ENCODE assay signal across 15 mouse cellular contexts in the genomic region with DNA sequence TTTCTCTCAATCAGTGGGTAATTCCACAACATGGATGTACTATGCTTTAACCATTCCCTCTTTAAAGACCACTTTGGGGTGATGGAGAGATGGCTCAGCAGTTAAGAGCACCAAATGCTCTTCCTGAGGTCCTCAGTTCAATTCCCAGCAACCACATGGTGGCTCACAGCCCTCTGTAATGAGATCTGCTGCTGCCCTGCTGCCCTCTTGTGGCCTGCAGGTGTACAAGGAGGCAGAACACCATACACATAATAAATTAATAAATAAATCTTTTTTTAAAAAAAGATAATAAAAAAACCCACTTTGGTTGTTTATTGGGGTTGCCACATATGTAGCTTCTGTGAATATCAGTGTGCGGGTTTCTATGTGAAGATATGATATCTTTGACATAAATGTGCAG. TPM values are rescaled to one million over a fixed set of nuclear protein-coding genes. Genes with fewer than 3 reads are reported as not detected.
A peak's percentile ranks its signal among the peaks of the same experiment; 100 is the strongest.
DNase-seq lines count a peak whose midpoint lies in the region; ATAC-seq and TF ChIP-seq lines count a peak whose summit lies in the region.
"Had no signal": no experiment of that assay in that cellular context is flagged by ENCODE, and none has a peak within 500 bp of the region (broad histone marks: within the 10 kb centered on the region; RNA-seq: fewer than 3 reads in every experiment).

No protein-coding gene starts in this region.

- H3K36me3 ChIP-seq in heart, adult 2 months (ENCODE audit: control insufficient read depth, insufficient read depth, low read length), result no peaks in the 10 kb centered on the region
- H3K36me3 ChIP-seq in lung, postnatal 0 days (ENCODE audit: insufficient read depth, low read length), result no peaks in the 10 kb centered on the region
- H3K36me3 ChIP-seq: G1E; midbrain, embryonic 13.5 days; neural tube, embryonic 13.5 days had no signal

- no peak overlapping the region for H3K4me3 ChIP-seq in heart, adult 2 months
- H3K4me3 ChIP-seq in lung, postnatal 0 days (ENCODE audit: low read depth, low read length), result no peak overlapping the region
- H3K4me3 ChIP-seq: midbrain, embryonic 13.5 days; neural tube, embryonic 13.5 days had no signal

- H3K4me1 ChIP-seq in heart, adult 2 months (ENCODE audit: control insufficient read depth, insufficient read depth, low read length), result peaks cover 7% of the 10 kb centered on the region
- peaks cover 4% of the 10 kb centered on the region; the same call in 1 of the 2 replicates for H3K4me1 ChIP-seq in lung, postnatal 0 days (ENCODE audit: insufficient read depth, low read depth, low read length)
- H3K4me1 ChIP-seq: midbrain, embryonic 13.5 days; neural tube, embryonic 13.5 days had no signal

- H3K79me2 ChIP-seq in heart, adult 2 months (replicated peaks; ENCODE audit: control insufficient read depth, insufficient read depth, low read length), result no peaks in the 10 kb centered on the region

- no peak overlapping the region for H3K4me2 ChIP-seq in lung, postnatal 0 days (replicated peaks; ENCODE audit: low read depth, low read length)
- H3K4me2 ChIP-seq: heart, embryonic 11.5 days; midbrain, embryonic 13.5 days; neural tube, embryonic 13.5 days had no signal

- 95% methylated on average over 1 of the region's 1 CpGs for WGBS in heart, adult 2 months
- 81% methylated on average over 1 of the region's 1 CpGs for WGBS in lung, postnatal 0 days

- no peak overlapping the region for H3K27ac ChIP-seq in heart, adult 2 months
- H3K27ac ChIP-seq in lung, postnatal 0 days (ENCODE audit: low read length), result no peak overlapping the region
- H3K27ac ChIP-seq: midbrain, embryonic 13.5 days; neural tube, embryonic 13.5 days had no signal

- no peak for DNase-seq in heart, adult 2 months
- no peak for DNase-seq in heart, postnatal 25 days (ENCODE audit: low spot score)
- no peak for DNase-seq in lung, postnatal 0 days (ENCODE audit: low spot score)
- DNase-seq in lung, postnatal 25 days (ENCODE audit: low spot score), result no peak
- peak; percentile 50 for DNase-seq in ZHBTc4 (ENCODE audit: low read depth, low spot score)
- no peak for DNase-seq in cerebellum, adult 9-10 months
- DNase-seq in left cerebral cortex, postnatal 36 days (ENCODE audit: low spot score in 2 of 2), result no peak
- DNase-seq in kidney, adult 11 months, result no peak
- DNase-seq: kidney, postnatal 14 days; right cerebral cortex, adult 18-20 months; thymus, postnatal 14 days had no signal

- no peak for ATAC-seq in lung, postnatal 0 days
- ATAC-seq: midbrain, embryonic 13.5 days had no signal

- H3K27me3 ChIP-seq in heart, adult 2 months (ENCODE audit: control insufficient read depth, insufficient read depth, low read length), result no peaks in the 10 kb centered on the region
- no peaks in the 10 kb centered on the region for H3K27me3 ChIP-seq in lung, postnatal 0 days (replicated peaks; ENCODE audit: insufficient read depth, low read length)
- H3K27me3 ChIP-seq: midbrain, embryonic 13.5 days; neural tube, embryonic 13.5 days had no signal

- TF ChIP-seq CTCF in heart, adult 2 months (IDR thresholded peaks at IDR 0.05), result peak; percentile 63
- peak; percentile 62 for TF ChIP-seq CTCF in lung, postnatal 0 days (IDR thresholded peaks at IDR 0.05)

- TF ChIP-seq POLR2A in heart, adult 2 months (IDR thresholded peaks at IDR 0.05; ENCODE audit: insufficient read depth, low read depth, low read length), result no peak

- H3K9ac ChIP-seq in heart, adult 2 months (ENCODE audit: low read depth, low read length), result no peak overlapping the region
- no peak overlapping the region for H3K9ac ChIP-seq in lung, postnatal 0 days (replicated peaks; ENCODE audit: low read depth)
- H3K9ac ChIP-seq: midbrain, embryonic 13.5 days; neural tube, embryonic 13.5 days had no signal

- intact Hi-C loops in heart, adult 2 months (cut with DNase I), result loop anchor here (2.0 to 5.0 kb wide), 3 partner anchors 267 to 781 kb away; a partner anchor contains a TSS
- intact Hi-C loops in heart, postnatal 25 days (cut with DNase I), result loop anchor here (5.0 kb wide), 1 partner anchor 606 kb away; no protein-coding TSS in a partner anchor
- intact Hi-C loops in left cerebral cortex, postnatal 36 days (cut with DNase I), result loop anchor here (5.0 to 10.0 kb wide), 2 partner anchors 466 to 603 kb away; no protein-coding TSS in a partner anchor

- H3K9me3 ChIP-seq in lung, postnatal 0 days (ENCODE audit: low read length), result no peaks in the 10 kb centered on the region
- H3K9me3 ChIP-seq: G1E; midbrain, embryonic 13.5 days; neural tube, embryonic 13.5 days had no signal

- no peak for TF ChIP-seq EP300 in heart, adult 2 months (IDR thresholded peaks at IDR 0.05; ENCODE audit: insufficient read depth, low read depth, low read length)
- TF ChIP-seq EP300 in lung, postnatal 0 days (IDR thresholded peaks at IDR 0.05), result no peak

RNA-seq across cellular contexts. Expression of a gene that starts 21.4 kb away (rescaled TPM):
- total RNA-seq in heart, adult 2 months (2021), result 10 to 100 TPM; 72.5 to 89.5 TPM
- 26.7 and 32.7 TPM in 2 replicates for polyA plus RNA-seq in heart, adult 2 months (2012; rRNA removed)
- 10 to 100 TPM; 69.7 to 90.2 TPM for total RNA-seq in heart, postnatal 25 days (2021)
- 15.2 and 22.9 TPM in 2 replicates for polyA plus RNA-seq in lung, postnatal 0 days (2015; fragmentation: Nextera tagmentation; extraction: Ambion mirVana)
- 10 to 100 TPM; 73.1 to 78.6 TPM for total RNA-seq in left cerebral cortex, postnatal 36 days (2021)
